Mouse (Mus musculus) forebrain, embryonic 13.5 days (tissue): ENCODE measurements around the gene Stk19. TPM values are rescaled to one million over a fixed set of nuclear protein-coding genes. Genes with fewer than 3 reads are reported as not detected.
A peak's percentile ranks its signal among the peaks of the same experiment; 100 is the strongest.

Source experiments
- ATAC-seq: fragments of 200-750 bp; cut with Nextera tagmentation; 2 replicates; pipeline ENCODE4 v1.8.0; 2017
- H3K27ac ChIP-seq: fragments of 300-500 bp; sonication (generic); 2 replicates; pipeline ENCODE4 v1.5.1; 2015; ENCODE audit warnings: inconsistent platforms, mild to moderate bottlenecking, moderate library complexity
- H3K27me3 ChIP-seq: fragments of 300-500 bp; sonication (generic); 2 replicates; pipeline ENCODE4 v1.6.1; 2015; ENCODE audit warnings: mild to moderate bottlenecking, inconsistent platforms
- H3K36me3 ChIP-seq: fragments of 300-500 bp; sonication (generic); 2 replicates; pipeline ENCODE4 v1.6.1; 2015; ENCODE audit warnings: mild to moderate bottlenecking, inconsistent platforms; ENCODE audit not compliant: poor library complexity, severe bottlenecking
- H3K4me1 ChIP-seq: fragments of 300-500 bp; sonication (generic); 2 replicates; pipeline ENCODE4 v1.6.1; 2015; ENCODE audit warnings: inconsistent platforms
- H3K4me2 ChIP-seq: fragments of 300-500 bp; sonication (generic); 2 replicates; pipeline ENCODE4 v1.6.1; 2015; ENCODE audit warnings: inconsistent platforms, mild to moderate bottlenecking, moderate library complexity
- H3K4me3 ChIP-seq: fragments of 300-500 bp; sonication (generic); 2 replicates; pipeline ENCODE4 v1.5.1; 2015; ENCODE audit warnings: mild to moderate bottlenecking, inconsistent platforms
- H3K9ac ChIP-seq: fragments of 300-500 bp; sonication (generic); 2 replicates; pipeline ENCODE4 v1.6.1; 2015; ENCODE audit warnings: mild to moderate bottlenecking, inconsistent platforms
- H3K9me3 ChIP-seq: fragments of 300-500 bp; sonication (generic); replicated peaks from 2 replicates; pipeline ENCODE4 v1.6.1; 2016; ENCODE audit warnings: inconsistent platforms
- WGBS: fragments of 180-500 bp; shearing (Covaris S2); methylation state at CpG from one replicate; pipeline ENCODE4 v1.1.7; 2015; 5-methylcytosine and 5-hydroxymethylcytosine counted together
- polyA plus RNA-seq: library from polyadenylated mRNA; unstranded; fragments of >200 nt; fragmentation: Nextera tagmentation; extraction: Ambion mirVana; gene quantifications from 2 replicates; pipeline ENCODE4 v1.2.1, GENCODE M21; 2015

Stk19 gene
- polyA plus RNA-seq, result 36.6 and 40.0 TPM in 2 replicates

DNA sequence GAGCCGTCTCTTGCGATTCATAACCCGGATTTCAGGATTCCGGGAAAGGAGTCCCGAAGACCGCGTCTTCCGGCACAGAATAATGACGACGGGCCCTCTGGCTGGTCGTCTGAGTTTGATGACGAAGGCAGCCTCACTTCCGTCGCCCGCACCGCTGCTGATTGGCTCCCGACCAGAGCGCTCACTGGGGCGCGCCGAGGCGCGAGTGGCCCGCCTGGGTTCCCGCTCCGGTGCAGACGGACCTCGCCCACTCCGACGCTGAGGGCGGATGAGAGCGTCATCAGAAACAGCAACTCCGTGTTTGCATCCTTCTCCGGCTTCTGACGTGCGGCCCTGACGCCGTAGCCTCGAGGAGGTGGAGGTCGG is at the start of gene Stk19, which contains the start of gene Dxo:
Gene Stk19 (minus strand): TSS at position 90 of the 366 bp plus-strand sequence.
Gene Dxo (plus strand): TSS at position 164 of the 366 bp plus-strand sequence.
- H3K4me2 ChIP-seq, result peak within 1 kb of the TSS; percentile 81
- ATAC-seq, result peak; percentile 93
- peaks cover 28% of the 10 kb centered on the region for H3K4me1 ChIP-seq
- H3K9ac ChIP-seq, result peak within 1 kb of the TSS; percentile 83
- H3K4me3 ChIP-seq, result peak within 1 kb of the TSS; percentile 81
- WGBS, result 0% methylated on average over 40 of the region's 40 CpGs
- peak within 1 kb of the TSS; percentile 81 for H3K27ac ChIP-seq
- no peaks in the 10 kb centered on the region for H3K27me3 ChIP-seq
- no peaks in the 10 kb centered on the region for H3K9me3 ChIP-seq
- H3K36me3 ChIP-seq, result peaks cover 61% of the 10 kb centered on the region

DNA sequence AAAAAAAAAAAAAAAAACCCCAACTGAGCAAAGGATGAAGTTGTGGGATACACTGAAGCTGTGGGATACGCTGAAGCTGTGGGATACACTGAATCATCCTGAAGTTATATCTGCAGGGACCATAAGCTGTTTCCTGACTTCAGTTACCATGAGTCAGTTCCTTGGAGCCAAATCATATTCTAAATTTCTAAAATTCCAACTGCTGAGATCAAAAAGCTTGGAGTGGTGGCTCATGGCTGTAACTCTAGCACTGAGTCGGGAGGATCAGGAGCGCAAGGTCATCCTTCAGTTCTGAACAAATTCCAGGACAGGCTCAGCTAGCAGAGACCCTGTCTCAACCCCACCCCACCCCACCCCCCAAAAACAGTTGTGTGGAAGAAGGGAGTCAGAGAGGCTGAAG is 48.9 kb upstream of the Stk19 start:
- H3K9me3 ChIP-seq, result no peaks in the 10 kb centered on the region
- 89% methylated on average over 3 of the region's 3 CpGs for WGBS
- no peak overlapping the region for H3K27ac ChIP-seq
- H3K27me3 ChIP-seq, result peaks cover 10% of the 10 kb centered on the region; the same call in 1 of the 2 replicates
- H3K36me3 ChIP-seq, result no peaks in the 10 kb centered on the region
- H3K4me3 ChIP-seq, result no peak overlapping the region
- H3K4me1 ChIP-seq, result no peaks in the 10 kb centered on the region
- ATAC-seq, result no peak
- H3K4me2 ChIP-seq, result no peak overlapping the region
- H3K9ac ChIP-seq, result no peak overlapping the region

DNA sequence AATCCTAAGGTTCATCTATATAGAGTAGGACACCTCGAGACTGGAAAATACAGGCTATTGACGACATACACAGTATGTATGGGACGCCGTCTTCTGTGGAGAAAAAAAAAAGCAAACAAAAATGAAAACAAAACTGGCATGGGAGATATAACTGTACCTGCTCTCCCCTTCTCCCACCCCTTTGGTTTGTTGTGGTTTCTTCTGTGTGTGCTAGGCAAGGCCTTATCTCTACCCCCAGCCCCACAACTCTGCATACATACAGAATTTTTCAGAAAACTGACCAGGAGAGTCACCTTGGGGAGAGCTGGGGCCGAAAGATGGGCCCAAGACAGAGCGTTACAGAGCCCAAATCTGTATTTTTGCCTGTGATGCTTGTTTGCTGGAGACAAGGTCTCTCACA is 48.0 kb upstream of the Stk19 start:
- WGBS, result 87% methylated on average over 6 of the region's 6 CpGs
- Histone ChIP-seq H3K9me3 (no peaks in the 10 kb centered on the region), H3K4me1 (no peaks in the 10 kb centered on the region), H3K4me2 (no peak overlapping the region), H3K9ac (no peak overlapping the region), H3K36me3 (no peaks in the 10 kb centered on the region), H3K4me3 (no peak overlapping the region), H3K27ac (no peak overlapping the region), H3K27me3 (peaks cover 10% of the 10 kb centered on the region; the same call in 1 of the 2 replicates)
- ATAC-seq, result no peak

DNA sequence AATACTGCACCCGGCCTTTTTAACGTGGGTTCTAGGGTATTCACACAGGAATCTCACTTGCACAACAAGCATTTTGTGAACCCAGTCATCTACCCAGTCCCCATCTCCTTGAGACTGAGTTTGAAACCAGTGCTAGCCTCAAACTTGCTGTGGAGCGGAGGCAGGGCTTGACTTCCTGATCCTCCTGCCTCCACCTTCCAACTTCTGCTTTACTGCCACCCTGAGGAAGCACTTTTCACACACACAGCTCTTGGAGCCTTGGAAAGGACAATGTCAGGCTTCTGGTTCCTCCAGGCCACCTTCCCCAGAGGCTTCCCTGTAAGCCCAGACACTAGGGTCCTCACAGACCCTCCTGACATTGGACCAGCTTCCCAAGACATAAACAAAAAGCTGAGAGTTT is 46.6 kb upstream of the Stk19 start:
- H3K4me1 ChIP-seq, result no peaks in the 10 kb centered on the region
- no peak overlapping the region for H3K4me3 ChIP-seq
- no peaks in the 10 kb centered on the region for H3K9me3 ChIP-seq
- H3K27ac ChIP-seq, result no peak overlapping the region
- no peaks in the 10 kb centered on the region for H3K36me3 ChIP-seq
- WGBS, result 65% methylated on average over 3 of the region's 3 CpGs
- H3K4me2 ChIP-seq, result no peak overlapping the region
- H3K27me3 ChIP-seq, result peaks cover 10% of the 10 kb centered on the region; the same call in 1 of the 2 replicates
- no peak for ATAC-seq
- H3K9ac ChIP-seq, result no peak overlapping the region

DNA sequence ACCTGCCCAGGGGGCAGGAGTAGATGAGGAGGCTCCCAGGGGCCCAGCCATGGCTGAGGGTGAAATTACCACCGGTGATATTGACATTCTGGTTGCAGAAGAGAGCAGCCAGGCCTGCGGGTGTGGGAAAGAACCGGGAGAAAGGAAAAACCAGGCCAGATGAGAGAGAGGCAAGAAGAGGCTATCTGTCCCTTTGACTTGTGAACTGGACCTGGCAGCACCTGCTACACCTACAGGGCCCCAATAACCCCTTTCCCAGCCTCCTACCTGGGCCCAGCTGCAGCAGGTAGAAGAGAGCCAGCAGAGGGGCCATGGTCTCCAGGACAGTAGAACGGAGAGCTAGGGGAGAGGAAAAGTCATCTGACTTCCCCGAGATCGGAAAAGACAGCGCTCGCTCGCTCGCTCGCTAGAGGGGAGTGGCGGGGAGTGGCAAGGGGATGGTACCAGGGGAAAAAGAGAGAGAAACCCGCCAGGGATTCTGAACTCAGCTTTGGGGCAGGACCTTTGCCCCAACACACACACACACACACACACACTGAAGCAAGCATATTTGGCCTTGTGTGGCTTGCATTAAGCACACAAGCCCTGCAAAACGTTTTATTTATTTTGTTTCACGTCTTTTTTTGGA is 45.1 kb upstream of the Stk19 start, which contains the start of gene Gm20547:
Gene Gm20547 (minus strand): TSS at position 360 of the 628 bp plus-strand sequence.
- no peaks in the 10 kb centered on the region for H3K4me1 ChIP-seq
- 9% methylated on average over 15 of the region's 15 CpGs for WGBS
- no peak within 1 kb of the TSS for H3K4me2 ChIP-seq
- no peaks in the 10 kb centered on the region for H3K9me3 ChIP-seq
- no peak within 1 kb of the TSS for H3K9ac ChIP-seq
- H3K4me3 ChIP-seq, result no peak within 1 kb of the TSS
- H3K27ac ChIP-seq, result no peak within 1 kb of the TSS
- H3K27me3 ChIP-seq, result peaks cover 10% of the 10 kb centered on the region; the same call in 1 of the 2 replicates
- H3K36me3 ChIP-seq, result no peaks in the 10 kb centered on the region
- no peak for ATAC-seq

DNA sequence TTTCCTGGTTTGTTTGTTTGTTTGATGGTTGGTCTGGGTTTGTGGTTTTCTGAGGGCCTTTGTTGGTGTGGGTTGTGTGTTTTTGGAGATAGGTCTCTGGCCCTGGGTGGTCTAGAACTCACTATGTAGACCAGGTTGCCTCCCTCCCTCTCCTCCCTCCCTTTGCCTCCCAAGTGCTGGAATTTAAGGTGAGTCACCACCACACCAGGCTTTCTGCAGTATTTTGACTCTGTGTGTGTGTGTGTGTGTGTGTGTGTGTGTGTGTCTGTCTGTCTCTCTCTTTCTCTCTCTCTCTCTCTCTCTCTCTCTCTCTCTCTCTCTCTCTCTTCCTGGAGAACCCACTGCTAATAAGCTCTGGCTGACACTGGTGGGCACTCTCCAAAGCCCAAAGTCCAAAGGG is 44.4 kb upstream of the Stk19 start:
- H3K27ac ChIP-seq, result no peak overlapping the region
- peaks cover 10% of the 10 kb centered on the region; the same call in 1 of the 2 replicates for H3K27me3 ChIP-seq
- H3K4me2 ChIP-seq, result no peak overlapping the region
- ATAC-seq, result no peak
- H3K9me3 ChIP-seq, result no peaks in the 10 kb centered on the region
- no peak overlapping the region for H3K9ac ChIP-seq
- no peaks in the 10 kb centered on the region for H3K36me3 ChIP-seq
- no peak overlapping the region for H3K4me3 ChIP-seq
- no peaks in the 10 kb centered on the region for H3K4me1 ChIP-seq

DNA sequence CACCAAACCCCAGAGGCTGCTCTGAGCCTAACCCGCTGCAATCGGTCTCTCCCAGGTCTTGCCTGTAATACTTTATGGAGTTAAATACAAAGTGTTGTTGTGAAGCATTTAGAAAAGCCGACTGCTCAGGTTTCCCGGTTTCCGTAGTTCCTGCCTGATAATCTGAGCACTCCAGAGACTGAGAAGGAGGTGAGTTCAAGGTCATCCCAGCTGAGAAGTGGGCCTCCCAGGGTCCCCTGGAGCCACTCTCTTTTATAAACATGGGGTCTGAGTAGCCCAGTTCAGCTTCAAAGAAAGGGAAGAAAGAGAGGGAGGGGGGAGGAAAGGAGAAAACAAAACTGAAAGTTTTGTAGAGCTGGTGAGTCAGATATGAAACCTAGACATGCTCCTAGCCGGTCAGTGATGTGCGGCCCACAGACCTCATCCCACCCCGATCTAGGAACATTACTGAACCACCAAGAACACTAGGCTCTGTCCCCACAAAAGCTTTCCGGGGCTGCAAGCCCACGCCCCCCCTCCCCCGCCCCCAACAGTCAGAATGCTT is 42.7 kb upstream of the Stk19 start, which contains the start of gene Zbtb12:
Gene Zbtb12 (plus strand): TSS at position 148 of the 544 bp plus-strand sequence.
- Histone ChIP-seq H3K36me3 (no peaks in the 10 kb centered on the region), H3K9ac (no peak within 1 kb of the TSS), H3K4me3 (no peak within 1 kb of the TSS), H3K4me2 (no peak within 1 kb of the TSS), H3K4me1 (no peaks in the 10 kb centered on the region), H3K27me3 (peaks cover 10% of the 10 kb centered on the region; the same call in 1 of the 2 replicates), H3K9me3 (no peaks in the 10 kb centered on the region), H3K27ac (no peak within 1 kb of the TSS)
- 65% methylated on average over 11 of the region's 11 CpGs for WGBS
- no peak for ATAC-seq

DNA sequence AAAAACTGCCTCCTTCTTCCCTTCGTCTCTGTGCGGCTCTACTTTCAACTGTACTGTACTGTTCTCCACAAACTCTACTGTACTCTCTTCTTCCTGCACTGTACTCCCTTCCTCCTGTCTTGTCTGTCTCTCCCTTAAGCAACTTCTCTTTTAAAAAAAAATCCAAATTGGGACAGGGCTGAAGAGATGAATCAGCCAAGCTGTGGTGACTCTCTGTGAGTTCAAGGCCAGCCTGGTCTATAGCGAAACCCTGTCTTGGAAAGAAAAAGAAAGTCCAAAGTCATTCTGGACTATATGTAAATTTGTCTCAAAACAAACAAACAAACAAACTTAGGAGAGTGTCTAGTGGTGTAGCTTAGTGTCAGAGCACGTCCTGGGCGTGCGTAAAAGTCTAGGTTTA is 37.6 kb upstream of the Stk19 start:
- 92% methylated on average over 6 of the region's 6 CpGs for WGBS
- no peak for ATAC-seq
- Histone ChIP-seq H3K9ac (no peak overlapping the region), H3K4me1 (no peaks in the 10 kb centered on the region), H3K27ac (no peak overlapping the region), H3K27me3 (no peaks in the 10 kb centered on the region), H3K36me3 (no peaks in the 10 kb centered on the region), H3K9me3 (no peaks in the 10 kb centered on the region), H3K4me3 (no peak overlapping the region), H3K4me2 (no peak overlapping the region)

DNA sequence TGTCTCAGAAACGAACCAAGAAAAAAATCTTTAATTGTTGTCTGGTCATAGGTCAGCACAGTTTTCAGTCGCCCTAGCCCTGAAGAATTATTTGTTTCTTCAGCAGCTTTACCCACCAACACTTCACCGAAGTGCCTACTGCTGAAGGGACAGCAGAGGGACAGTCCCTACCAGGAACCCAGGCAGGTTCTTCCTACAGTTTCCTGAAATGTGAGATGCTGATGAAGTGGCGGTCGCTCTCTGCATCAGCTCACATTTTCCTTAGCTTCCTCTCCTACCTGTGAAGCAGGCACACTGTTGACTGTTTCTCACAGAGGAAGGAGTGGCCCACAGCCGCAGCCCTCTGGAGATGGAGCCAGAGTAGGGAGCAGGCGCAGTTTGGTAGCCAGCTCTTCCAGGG is 29.2 kb upstream of the Stk19 start:
- Histone ChIP-seq H3K27ac (no peak overlapping the region), H3K4me1 (no peaks in the 10 kb centered on the region), H3K27me3 (0 out of 2 replicates have a peak, but pooled peaks cover 11% of the 10 kb centered on the region), H3K4me3 (no peak overlapping the region), H3K36me3 (no peaks in the 10 kb centered on the region), H3K9ac (no peak overlapping the region), H3K4me2 (no peak overlapping the region), H3K9me3 (no peaks in the 10 kb centered on the region)
- 67% methylated on average over 7 of the region's 7 CpGs for WGBS
- no peak for ATAC-seq

DNA sequence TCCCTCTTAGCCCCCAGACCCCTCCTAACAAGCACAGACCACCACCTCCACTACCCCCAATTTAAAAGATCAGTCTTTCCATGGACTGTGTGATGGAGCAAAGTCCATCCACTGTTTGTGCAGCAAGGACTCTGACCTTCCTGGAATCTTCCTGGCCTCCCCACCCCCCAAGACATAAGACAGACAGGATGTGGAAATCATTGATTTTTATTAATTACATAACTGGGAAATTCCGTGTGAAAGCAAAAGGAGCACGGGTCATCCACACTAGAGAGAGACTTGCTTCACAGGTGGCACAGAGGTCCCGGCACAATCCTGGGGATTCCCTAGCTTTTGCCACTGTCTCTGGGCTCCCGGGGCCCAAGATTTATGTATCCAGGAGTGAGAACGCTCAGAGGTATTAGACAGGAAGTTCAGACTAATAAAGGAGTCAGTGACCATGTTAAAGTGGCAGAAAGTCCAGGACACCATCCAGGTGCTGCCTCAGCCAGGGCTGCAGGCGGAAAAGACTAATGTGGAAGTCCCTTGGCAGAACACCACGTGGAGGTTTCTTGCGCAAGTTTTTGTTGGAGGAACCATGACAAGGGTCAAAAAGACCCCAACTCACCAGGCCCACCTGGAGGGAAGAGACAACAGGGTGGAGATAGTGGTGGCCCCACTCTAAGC is 25.8 kb upstream of the Stk19 start, which contains the start of gene Cfb:
Gene Cfb (minus strand): TSS at position 103 of the 666 bp plus-strand sequence.
- Histone ChIP-seq H3K9ac (no peak within 1 kb of the TSS), H3K36me3 (peaks cover 6% of the 10 kb centered on the region), H3K9me3 (no peaks in the 10 kb centered on the region), H3K4me2 (no peak within 1 kb of the TSS), H3K27me3 (0 out of 2 replicates have a peak, but pooled peaks cover 11% of the 10 kb centered on the region), H3K27ac (no peak within 1 kb of the TSS), H3K4me1 (no peaks in the 10 kb centered on the region), H3K4me3 (no peak within 1 kb of the TSS)
- ATAC-seq, result no peak
- WGBS, result 75% methylated on average over 8 of the region's 8 CpGs

DNA sequence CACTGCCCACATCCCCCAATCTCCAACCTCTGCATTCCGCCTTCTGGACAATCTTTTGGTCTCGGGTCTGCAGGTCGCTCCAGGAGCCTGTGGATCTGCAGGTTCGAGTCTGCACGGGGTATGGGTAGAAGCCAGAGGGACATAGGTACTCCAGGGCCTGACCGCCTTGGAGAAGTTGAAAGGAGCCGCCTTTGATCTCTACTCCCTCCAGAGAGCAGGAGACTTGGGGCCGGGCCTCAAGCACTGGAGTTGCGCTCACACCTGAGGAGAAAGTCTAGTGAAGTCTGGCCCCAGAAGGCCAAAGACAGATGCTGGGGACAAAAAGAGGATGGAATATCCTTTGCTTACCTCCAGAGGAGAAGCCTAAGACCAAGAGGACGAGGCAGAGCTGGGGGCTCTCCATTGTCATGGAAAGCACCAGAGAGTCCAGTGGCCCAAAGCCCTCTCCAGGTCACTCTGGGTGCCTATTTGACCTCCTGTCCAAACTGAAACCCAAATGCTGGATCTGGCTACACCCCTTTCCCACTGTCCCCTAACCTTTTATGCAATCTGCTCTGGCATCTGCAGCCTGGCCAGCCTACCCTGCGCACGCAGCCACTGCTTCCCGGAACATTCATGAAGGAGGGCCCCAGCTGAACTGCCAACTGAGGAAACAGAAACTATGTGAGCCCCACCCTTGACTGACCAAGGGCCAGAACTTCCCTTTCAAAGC is 25.1 kb upstream of the Stk19 start:
- Histone ChIP-seq H3K4me3 (no peak overlapping the region), H3K36me3 (peaks cover 12% of the 10 kb centered on the region), H3K4me1 (no peaks in the 10 kb centered on the region), H3K9me3 (no peaks in the 10 kb centered on the region), H3K9ac (no peak overlapping the region), H3K27me3 (0 out of 2 replicates have a peak, but pooled peaks cover 11% of the 10 kb centered on the region), H3K27ac (no peak overlapping the region), H3K4me2 (no peak overlapping the region)
- WGBS, result 76% methylated on average over 13 of the region's 13 CpGs
- ATAC-seq, result no peak

DNA sequence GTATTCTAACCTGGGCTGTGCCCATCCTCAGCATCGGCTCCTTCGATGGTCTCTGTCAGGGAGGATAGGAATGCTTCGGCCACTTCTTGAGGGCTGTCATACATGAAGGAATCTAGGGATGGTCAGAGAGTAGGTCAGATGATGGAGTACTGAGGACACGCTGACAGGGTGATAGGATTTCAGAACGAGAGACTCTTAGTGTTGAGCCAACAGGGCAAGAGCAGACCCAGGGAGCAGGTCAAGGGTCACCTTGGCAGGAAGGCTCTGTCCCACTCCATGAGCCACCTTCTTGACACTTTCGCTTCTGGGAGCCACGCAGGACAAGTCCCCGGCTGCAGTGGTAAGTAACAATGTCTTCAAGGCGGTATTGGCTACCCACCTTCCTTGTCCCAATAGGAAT is 23.8 kb upstream of the Stk19 start:
- H3K36me3 ChIP-seq, result peaks cover 26% of the 10 kb centered on the region
- ATAC-seq, result no peak
- H3K9ac ChIP-seq, result no peak overlapping the region
- H3K4me3 ChIP-seq, result no peak overlapping the region
- 0 out of 2 replicates have a peak, but pooled peaks cover 11% of the 10 kb centered on the region for H3K27me3 ChIP-seq
- no peaks in the 10 kb centered on the region for H3K4me1 ChIP-seq
- H3K4me2 ChIP-seq, result no peak overlapping the region
- no peak overlapping the region for H3K27ac ChIP-seq
- H3K9me3 ChIP-seq, result no peaks in the 10 kb centered on the region
- WGBS, result 91% methylated on average over 9 of the region's 9 CpGs
